Mouse (Mus musculus) liver, embryonic 14.5 days (tissue): ENCODE results near the gene Tspyl3.

ENCODE experiments used
- CTCF ChIP-seq: IDR thresholded peaks from 2 replicates; pipeline ENCODE4 v1.5.1; 2016; ENCODE audit warnings: antibody characterized with exemption, low read depth, control low read depth
- EP300 ChIP-seq: IDR thresholded peaks from 2 replicates; pipeline ENCODE4 v1.6.1; 2016; ENCODE audit warnings: antibody characterized with exemption, low read depth

DNA sequence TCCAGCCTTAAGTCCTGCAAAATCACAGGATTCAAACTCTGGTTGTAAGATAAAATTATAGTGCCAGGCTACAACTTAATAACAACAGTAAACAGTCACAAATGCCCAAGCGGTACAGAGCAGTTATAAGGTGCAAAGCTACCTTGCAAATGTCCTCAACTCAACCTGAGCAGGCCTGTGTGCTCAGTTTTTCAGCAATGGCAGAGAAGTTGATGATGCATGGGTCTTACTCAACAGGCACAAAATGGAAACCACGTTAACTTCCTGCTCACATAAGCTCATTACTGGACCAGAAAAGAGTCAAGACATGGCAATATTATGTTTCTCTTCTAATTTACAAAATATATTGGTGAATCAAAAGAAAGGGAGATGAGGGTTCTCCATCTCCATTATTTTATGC, 2.7 kb downstream of the Tspyl3 start:
- no peak for TF ChIP-seq CTCF
- no peak for TF ChIP-seq EP300
